Mouse (Mus musculus) megakaryocyte-erythroid progenitor cell, adult 5 weeks (primary cell): ENCODE data around the gene Olfr199. TPM values are rescaled to one million over a fixed set of nuclear protein-coding genes. Genes with fewer than 3 reads are reported as not detected.

Experiments
- polyA plus RNA-seq: library from polyadenylated mRNA; stranded (reverse); fragments of >175 nt; gene quantifications from 2 replicates; pipeline ENCODE4 v1.2.3, GENCODE M21; 2012

The Olfr199 gene
- not detected in 2 replicates for polyA plus RNA-seq

GRCm38 (mm10) chr16:59219667-59220066 lies at the start of gene Olfr199:
Olfr199 (minus strand) TSS chr16:59219767.

DNA sequence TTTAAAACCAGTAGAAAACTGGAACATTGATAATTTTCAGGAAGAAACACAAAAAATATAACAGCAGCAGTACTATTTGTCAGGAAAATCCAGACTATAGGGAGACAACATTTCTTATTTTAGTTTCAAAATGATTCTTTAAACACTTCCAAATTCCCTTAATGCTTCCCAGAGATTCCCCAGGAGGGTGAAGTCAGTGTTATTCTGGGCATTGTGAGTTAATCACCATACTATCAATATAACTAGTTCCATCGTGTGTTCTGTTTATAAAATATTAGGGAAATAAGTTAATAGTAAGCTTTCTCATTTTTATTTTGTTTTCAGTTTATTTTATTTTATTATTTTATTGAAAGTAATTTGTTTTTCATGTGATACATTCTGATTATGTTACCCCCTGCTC lies 16.1 kb downstream of the Olfr199 start, which contains the start of gene Olfr198:
Olfr198 (minus strand) TSS at position 101 of the 400 bp plus-strand sequence.

GRCm38 (mm10) chr16:59170354-59170753 lies 49.2 kb downstream of the Olfr199 start, which contains the start of gene Olfr196:
Olfr196 (minus strand) TSS chr16:59170454.

Other genes starting within 250 kb of the Olfr199 start
- gene Olfr183, start 224.4 kb downstream of the Olfr199 start, polyA plus RNA-seq, result 0.06 TPM in 1 of 2 replicates, not detected in the other
- gene Olfr186, start 189.5 kb downstream of the Olfr199 start, polyA plus RNA-seq, result not detected in 2 replicates
- gene Olfr187, start 180.0 kb downstream of the Olfr199 start, polyA plus RNA-seq, result not detected in 2 replicates
- gene Olfr190, start 141.8 kb downstream of the Olfr199 start, polyA plus RNA-seq, result not detected in 2 replicates
- gene Olfr191, start 129.9 kb downstream of the Olfr199 start, polyA plus RNA-seq, result not detected in 2 replicates
- gene Olfr193, start 107.9 kb downstream of the Olfr199 start, polyA plus RNA-seq, result not detected in 2 replicates
- gene Olfr194, start 98.7 kb downstream of the Olfr199 start, polyA plus RNA-seq, result not detected in 2 replicates
- gene Olfr195, start 72.7 kb downstream of the Olfr199 start, polyA plus RNA-seq, result not detected in 2 replicates
- gene Olfr196, start 49.3 kb downstream of the Olfr199 start, polyA plus RNA-seq, result not detected in 2 replicates
- not detected in 2 replicates for gene Olfr198, start 16.2 kb downstream of the Olfr199 start, polyA plus RNA-seq
- not detected in 2 replicates for gene Olfr201, start 52.9 kb upstream of the Olfr199 start, polyA plus RNA-seq
- gene Olfr202, start 67.0 kb upstream of the Olfr199 start, polyA plus RNA-seq, result not detected in 2 replicates
- gene Olfr203, start 79.1 kb upstream of the Olfr199 start, polyA plus RNA-seq, result not detected in 2 replicates
- gene Olfr204, start 98.5 kb upstream of the Olfr199 start, polyA plus RNA-seq, result 0.02 TPM in 1 of 2 replicates, not detected in the other
- not detected in 2 replicates for gene Olfr205, start 111.4 kb upstream of the Olfr199 start, polyA plus RNA-seq
- gene Olfr206, start 129.5 kb upstream of the Olfr199 start, polyA plus RNA-seq, result not detected in 2 replicates
- not detected in 2 replicates for gene Olfr209, start 144.2 kb upstream of the Olfr199 start, polyA plus RNA-seq
- gene Gabrr3, start 187.6 kb upstream of the Olfr199 start, polyA plus RNA-seq, result not detected in 2 replicates